Mouse (Mus musculus): ENCODE results near the gene Hcst.

Hcst gene

DNA sequence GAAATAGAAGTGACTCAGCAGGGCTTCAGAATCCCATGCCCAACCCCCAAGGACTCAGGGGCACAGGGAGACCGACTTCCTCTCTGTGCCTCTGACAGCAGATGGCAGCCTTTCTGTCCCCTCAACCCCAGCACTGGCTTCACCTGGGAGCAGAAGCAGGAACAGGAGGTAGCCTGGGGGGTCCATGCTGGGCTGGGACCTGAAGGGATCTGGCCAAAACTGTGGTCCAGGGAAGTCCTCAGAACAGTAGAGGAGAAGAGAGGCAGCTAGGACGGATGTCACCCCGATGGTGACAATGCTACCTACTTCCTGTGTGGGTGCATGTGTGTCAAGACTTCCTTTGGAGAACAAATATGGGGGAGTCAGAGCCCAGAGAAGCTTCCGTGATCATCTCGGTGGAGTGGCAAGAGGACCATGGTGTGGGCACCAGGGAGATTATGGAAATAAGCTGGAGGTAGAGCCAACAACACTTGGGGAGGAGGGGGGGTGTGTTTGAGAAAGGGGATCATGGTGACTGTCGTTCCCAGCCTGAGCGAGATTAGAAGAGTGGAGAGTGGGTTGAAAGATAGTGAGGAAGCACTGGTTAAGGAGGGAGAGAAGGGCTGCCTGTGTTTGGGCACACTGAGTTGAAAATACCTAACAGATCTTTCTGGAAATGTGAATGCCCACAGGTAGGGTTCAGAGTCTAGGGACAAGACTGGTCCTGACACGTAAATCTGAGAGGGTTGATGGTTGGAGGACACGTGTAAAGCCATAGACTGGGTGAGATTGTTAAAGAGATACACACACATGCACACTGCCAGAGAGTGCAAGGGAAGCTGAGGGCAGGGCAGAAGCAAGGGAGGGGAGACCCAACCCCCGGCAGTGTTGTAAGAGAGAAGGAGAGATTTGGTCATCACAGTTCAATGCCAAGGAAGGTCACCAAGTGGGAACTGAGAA lies at the start of gene Hcst:
Hcst (minus strand) TSS at position 294 of the 939 bp plus-strand sequence.
- no peak for DNase-seq (ENCODE audit: low spot score in 2 of 2)

- DNase-seq (ENCODE audit: low spot score in 2 of 2) = no peak
These were observed 45.2 kb upstream of the Hcst start for GRCm38 (mm10) chr7:30464816-30465300.

GRCm38 (mm10) chr7:30463996-30464395 lies 44.3 kb upstream of the Hcst start:
- DNase-seq (ENCODE audit: low spot score in 2 of 2) = no peak

DNA sequence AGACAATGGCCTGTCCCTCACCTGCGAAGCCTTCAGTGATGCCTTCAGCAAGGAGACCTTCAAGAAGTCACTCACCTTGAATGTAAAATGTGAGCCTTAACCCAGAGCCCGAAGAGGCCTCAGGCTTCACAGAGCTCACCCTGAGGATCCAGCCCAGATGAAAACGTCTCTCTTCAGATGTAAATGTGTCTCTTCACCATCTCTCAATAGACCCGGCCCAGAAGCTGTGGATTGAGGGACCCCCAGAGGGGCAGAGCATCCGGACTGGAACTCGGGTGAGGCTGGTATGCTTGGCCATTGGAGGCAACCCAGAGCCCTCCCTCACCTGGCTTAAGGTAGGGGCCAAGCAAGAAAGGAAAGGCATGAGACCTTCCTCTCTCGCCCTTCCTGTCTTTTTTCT lies 43.9 kb upstream of the Hcst start:
- no peak for DNase-seq (ENCODE audit: low spot score in 2 of 2)

- DNase-seq (ENCODE audit: low spot score in 2 of 2) = no peak
These were observed 39.8 kb upstream of the Hcst start for GRCm38 (mm10) chr7:30459484-30459883.

GRCm38 (mm10) chr7:30457629-30458330 lies 38.1 kb upstream of the Hcst start, which contains the start of the genes Kirrel2 and Nphs1:
Gene Kirrel2, minus strand, starts transcription at chr7:30457690.
Gene Nphs1, plus strand, starts transcription at chr7:30458315.
- DNase-seq (ENCODE audit: low spot score in 2 of 2) = no peak

GRCm38 (mm10) chr7:30456911-30457628 lies 37.4 kb upstream of the Hcst start:
- no peak for DNase-seq (ENCODE audit: low spot score in 2 of 2)

DNA sequence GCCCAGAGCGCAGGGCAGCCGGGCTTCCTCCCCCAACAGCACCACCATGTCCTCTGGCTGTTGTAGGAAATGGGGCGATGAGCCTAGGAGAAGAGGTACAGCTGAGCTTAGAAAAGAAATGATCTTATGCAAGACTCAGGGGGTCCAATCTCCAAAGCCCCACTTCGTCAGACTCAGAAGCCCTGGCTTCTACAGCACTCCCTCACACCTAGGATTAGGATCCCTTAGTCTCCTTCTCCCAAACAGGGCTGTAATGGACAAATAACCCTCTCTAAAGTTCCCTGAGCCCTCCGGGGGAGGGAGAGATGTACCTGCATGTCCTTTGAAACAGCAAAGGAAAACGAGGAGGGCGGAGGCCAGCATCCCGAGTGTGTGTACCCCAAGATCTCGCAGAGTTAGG lies 36.8 kb upstream of the Hcst start:
- DNase-seq (ENCODE audit: low spot score in 2 of 2) = no peak

- DNase-seq (ENCODE audit: low spot score in 2 of 2) = no peak
These were observed 34.6 kb upstream of the Hcst start for GRCm38 (mm10) chr7:30454259-30454658.

DNA sequence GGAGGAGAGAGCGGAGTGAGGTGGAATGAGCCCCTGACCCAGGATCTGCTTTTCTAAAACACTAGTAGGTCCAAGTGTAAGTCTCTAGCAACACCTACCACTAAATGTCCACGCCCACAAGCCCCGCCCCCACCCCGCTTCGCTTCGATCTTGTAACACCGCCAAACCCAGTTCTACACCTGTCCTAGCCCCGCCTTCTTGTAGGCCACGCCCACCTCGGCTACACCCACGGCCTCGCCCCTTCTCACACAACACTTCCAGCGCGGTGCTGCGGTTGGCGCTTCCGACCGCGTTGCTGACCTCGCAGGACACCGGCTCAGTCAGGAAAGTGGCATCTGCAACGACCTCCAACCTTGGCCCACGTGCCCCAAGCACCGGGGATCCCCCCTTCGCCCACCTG lies 34.1 kb upstream of the Hcst start:
- DNase-seq (ENCODE audit: low spot score in 2 of 2) = peak in 1 of 2 experiments; percentile 35

- no peak for DNase-seq (ENCODE audit: low spot score in 2 of 2)
These were observed 33.7 kb upstream of the Hcst start for GRCm38 (mm10) chr7:30453327-30453726.

DNA sequence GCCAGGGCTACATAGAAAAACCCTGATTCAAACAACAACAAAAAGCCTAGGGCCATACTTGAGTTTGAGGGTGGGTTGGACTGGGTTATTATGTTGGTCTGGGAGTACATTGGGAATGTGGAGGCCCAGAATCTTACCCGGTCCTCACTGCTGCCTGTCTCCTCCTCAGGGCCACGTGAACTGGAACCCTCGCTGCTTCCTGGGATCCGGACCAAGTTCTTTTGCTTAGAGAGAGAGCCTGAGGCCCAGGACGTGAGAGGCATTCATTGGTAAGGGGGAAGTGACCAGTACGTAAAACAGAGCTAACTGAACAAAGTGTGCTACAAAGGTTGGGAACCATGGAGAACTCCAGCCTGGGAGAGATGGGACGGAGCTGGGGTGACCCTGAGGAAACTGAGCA lies 30.6 kb upstream of the Hcst start:
- no peak for DNase-seq (ENCODE audit: low spot score in 2 of 2)

DNA sequence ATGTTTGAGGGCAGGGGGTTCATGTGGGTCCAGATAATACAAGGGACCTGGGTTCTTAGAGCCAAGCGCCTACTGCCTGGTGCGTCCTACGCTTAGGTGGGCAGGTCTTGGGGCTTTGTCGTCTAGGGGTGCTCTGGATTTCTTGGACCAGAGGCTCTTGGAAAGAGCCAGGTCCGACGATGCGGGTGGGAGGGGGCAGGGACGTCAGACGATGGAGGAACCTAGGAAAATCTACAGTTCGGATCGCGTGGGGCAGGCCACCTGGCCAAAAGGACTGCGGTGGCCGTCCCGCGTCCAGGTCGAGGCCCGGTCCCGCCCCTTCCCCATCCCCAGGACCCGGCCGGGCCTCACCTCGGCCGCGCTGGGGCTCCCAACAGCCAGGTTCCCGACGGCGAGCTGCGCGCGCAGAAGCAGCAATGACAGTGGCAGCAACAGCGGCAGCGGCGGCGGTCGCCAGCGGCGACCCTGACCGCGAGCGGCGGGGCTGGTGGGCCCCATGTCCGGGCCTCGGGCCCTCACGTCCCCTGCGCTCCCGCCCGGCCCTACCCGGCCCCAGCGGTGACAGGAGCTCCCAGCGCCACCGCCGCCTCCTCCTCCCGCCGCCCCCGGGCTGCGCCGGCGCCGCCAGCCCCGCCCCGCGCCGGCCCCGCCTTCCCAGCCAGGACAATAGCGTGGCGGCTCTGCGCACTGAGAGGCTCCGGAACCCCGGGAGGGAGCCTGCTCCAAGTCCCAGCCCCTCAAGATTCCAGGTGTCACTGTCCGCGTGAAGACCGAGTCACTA lies 25.5 kb upstream of the Hcst start, which contains the start of gene Aplp1:
Aplp1 (minus strand) TSS at position 565 of the 781 bp plus-strand sequence.
- no peak for DNase-seq (ENCODE audit: low spot score in 2 of 2)

DNA sequence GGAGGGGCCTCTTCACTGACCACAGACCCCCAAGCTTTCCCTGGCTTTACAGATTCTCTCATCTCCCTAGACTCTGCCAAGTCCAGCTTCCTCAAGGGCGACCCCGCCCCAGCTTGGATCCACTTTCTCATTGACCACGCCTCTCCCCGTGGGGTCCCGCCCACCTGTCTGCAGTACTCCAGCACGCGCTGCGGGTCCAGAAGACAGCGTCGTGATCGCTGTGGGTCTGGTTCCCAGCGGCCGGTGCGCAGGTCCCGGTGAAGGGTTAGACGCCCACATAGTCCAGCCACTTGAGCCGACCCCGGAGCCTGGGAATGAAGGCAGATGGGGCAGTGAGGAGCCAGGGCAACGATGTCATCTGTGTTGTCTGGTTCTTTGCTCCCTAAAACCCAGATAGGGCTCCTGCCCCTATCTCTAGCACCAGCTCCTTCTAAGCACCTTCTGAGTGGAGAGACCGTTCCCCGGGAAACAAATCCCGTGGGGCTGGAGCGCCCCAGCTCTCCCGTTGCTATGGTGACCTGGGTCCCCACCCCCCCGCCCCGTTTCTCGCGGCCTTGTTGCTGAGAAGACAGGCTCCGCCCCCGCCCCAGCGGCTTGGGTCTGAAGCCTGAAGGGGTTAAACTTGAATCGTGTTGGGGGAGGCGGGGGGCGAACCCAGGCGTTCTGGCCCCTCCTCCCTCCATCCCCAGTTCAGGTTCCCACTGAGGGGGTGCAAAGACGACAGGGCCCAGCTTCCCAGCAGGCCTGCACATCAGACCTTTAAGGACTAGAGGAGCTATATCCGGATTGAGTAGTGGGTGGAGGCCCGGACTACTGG lies 24.7 kb upstream of the Hcst start:
- DNase-seq (ENCODE audit: low spot score in 2 of 2) = no peak

DNA sequence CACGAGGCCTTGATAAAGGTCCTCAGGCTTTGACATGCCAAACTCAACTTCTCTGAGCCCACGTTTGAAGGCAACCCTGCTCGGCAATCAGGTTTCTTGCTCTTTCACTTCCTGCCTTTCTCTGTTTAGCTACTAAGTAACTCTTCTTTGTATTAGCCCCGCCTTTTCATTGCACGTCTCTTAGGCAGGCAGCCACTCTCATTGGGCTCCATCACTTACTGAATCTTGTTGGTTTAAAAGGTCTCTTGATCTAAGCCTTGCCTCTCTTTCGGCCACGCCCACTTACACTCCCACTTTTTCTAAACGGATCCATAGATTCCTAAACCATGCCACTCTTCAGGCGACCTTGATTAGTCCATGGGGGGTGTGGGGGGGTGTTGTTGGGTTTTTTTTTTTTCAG lies 24.0 kb upstream of the Hcst start:
- no peak for DNase-seq (ENCODE audit: low spot score in 2 of 2)

- DNase-seq (ENCODE audit: low spot score in 2 of 2) = peak in 1 of 2 experiments; percentile 37
These were observed 21.0 kb upstream of the Hcst start for GRCm38 (mm10) chr7:30440697-30441096.

DNA sequence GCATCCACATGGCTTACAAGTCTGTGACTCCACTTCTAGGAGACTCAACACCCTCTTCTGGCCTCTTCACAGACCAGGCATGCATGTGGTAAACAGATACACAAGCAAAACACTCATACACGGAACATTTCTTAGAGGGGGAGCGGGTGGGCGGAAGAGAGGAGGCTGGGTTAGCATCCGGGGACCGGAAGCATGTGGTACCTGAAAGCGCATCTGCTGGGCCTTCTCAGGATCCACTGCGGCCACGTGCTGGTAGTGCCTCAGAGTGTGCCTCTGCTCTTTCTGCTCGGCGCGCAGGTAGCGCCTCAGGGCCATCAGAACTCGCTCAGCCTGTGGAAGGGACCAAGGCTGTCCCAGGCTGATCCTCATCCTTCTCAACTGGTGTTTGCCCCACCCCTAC lies 20.1 kb upstream of the Hcst start:
- DNase-seq (ENCODE audit: low spot score in 2 of 2) = no peak

- no peak for DNase-seq (ENCODE audit: low spot score in 2 of 2)
These were observed 17.2 kb upstream of the Hcst start for GRCm38 (mm10) chr7:30436879-30437278.

DNA sequence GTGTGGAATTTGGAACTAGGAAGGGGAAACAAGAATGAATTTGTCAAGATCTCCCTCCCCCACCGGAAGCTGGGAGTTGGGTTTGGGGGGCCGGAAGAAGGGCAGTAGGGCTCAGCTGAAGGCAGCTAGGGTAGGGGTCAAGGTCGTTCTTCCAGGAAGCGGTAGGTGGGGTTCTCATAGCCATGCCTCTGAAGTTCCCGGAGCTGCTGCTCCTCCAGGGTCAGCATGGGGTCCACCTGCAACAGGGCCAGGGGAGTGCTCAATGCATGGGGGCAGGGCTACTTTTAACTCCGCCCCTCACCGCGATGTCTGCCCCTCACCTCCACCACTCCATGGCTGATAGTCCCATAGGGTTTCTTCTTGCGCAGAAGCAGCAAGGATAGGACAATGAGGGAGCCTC lies 15.5 kb upstream of the Hcst start:
- no peak for DNase-seq (ENCODE audit: low spot score in 2 of 2)

DNA sequence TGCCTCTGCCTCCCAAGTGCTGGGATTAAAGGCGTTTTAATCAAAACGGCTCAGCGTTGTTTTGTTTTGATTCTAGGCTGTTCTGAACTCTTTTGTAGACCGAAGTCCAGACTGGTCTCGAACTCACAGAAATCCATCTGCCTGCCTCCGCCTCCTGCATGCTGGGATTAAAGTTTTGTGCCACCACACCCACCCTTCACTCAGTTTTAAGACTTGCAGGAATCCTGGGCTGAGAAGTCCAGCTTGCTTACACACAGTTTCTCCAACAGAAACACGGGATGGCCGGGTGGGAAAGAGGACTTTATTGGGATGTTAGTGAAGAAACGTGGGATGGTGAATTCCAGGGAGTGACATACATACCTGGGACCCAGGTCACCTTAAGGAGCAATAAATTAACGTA lies 15.0 kb upstream of the Hcst start:
- DNase-seq (ENCODE audit: low spot score in 2 of 2) = no peak

Measured in spleen, postnatal 14 days (tissue).